Mouse (Mus musculus): Measurements from ENCODE around the gene Pnpla1. TPM values are rescaled to one million over a fixed set of nuclear protein-coding genes. Genes with fewer than 3 reads are reported as not detected.

The Pnpla1 gene
- polyA plus RNA-seq, 1 experiment from 2014 or later, result not detected

- Histone ChIP-seq H3K36me3 (no peaks in the 10 kb centered on the region), H3K4me2 (no peak overlapping the region), H3K9me3 (no peaks in the 10 kb centered on the region), H3K27ac (no peak overlapping the region), H3K4me3 (no peak overlapping the region), H3K4me1 (replicated peaks) (0 out of 2 replicates have a peak, but pooled peaks cover 10% of the 10 kb centered on the region), H3K27me3 (no peaks in the 10 kb centered on the region), H3K9ac (no peak overlapping the region)
- 86% methylated on average over 5 of the region's 5 CpGs for WGBS
- ATAC-seq (ENCODE audit: low FRiP score), result no peak
These were observed 39.6 kb downstream of the Pnpla1 start for GRCm38 (mm10) chr17:28897817-28898216.

- Histone ChIP-seq H3K4me1 (replicated peaks) (0 out of 2 replicates have a peak, but pooled peaks cover 10% of the 10 kb centered on the region), H3K9me3 (no peaks in the 10 kb centered on the region), H3K9ac (no peak overlapping the region), H3K4me3 (no peak overlapping the region), H3K27me3 (no peaks in the 10 kb centered on the region), H3K4me2 (no peak overlapping the region), H3K27ac (no peak overlapping the region), H3K36me3 (no peaks in the 10 kb centered on the region)
- 69% methylated on average over 5 of the region's 5 CpGs for WGBS
- no peak for ATAC-seq (ENCODE audit: low FRiP score)
These were observed 40.0 kb downstream of the Pnpla1 start for GRCm38 (mm10) chr17:28898249-28898648.

GRCm38 (mm10) chr17:28899427-28899826 is 41.2 kb downstream of the Pnpla1 start:
- no peak for ATAC-seq (ENCODE audit: low FRiP score)
- Histone ChIP-seq H3K4me2 (no peak overlapping the region), H3K9ac (no peak overlapping the region), H3K4me3 (no peak overlapping the region), H3K36me3 (no peaks in the 10 kb centered on the region), H3K4me1 (replicated peaks) (peaks cover 13% of the 10 kb centered on the region), H3K27me3 (no peaks in the 10 kb centered on the region), H3K9me3 (no peaks in the 10 kb centered on the region), H3K27ac (no peak overlapping the region; the same call in 1 of the 2 replicates)
- WGBS, result 81% methylated on average over 19 of the region's 19 CpGs

GRCm38 (mm10) chr17:28901559-28901958 is 43.3 kb downstream of the Pnpla1 start:
- no peaks in the 10 kb centered on the region for H3K36me3 ChIP-seq
- 73% methylated on average over 4 of the region's 4 CpGs for WGBS
- H3K27me3 ChIP-seq, result no peaks in the 10 kb centered on the region
- no peak overlapping the region for H3K4me2 ChIP-seq
- H3K27ac ChIP-seq, result no peak overlapping the region
- H3K9ac ChIP-seq, result no peak overlapping the region
- no peaks in the 10 kb centered on the region for H3K9me3 ChIP-seq
- H3K4me1 ChIP-seq (replicated peaks), result peaks cover 24% of the 10 kb centered on the region
- no peak for ATAC-seq (ENCODE audit: low FRiP score)
- H3K4me3 ChIP-seq, result no peak overlapping the region

- Histone ChIP-seq H3K36me3 (no peaks in the 10 kb centered on the region), H3K9ac (peak overlapping the region; percentile 40), H3K27ac (peak overlapping the region; percentile 82), H3K4me3 (no peak overlapping the region), H3K4me1 (replicated peaks) (peaks cover 21% of the 10 kb centered on the region), H3K4me2 (peak overlapping the region; percentile 1; the same call in 1 of the 2 replicates), H3K9me3 (no peaks in the 10 kb centered on the region), H3K27me3 (peaks cover 15% of the 10 kb centered on the region)
- WGBS, result 29% methylated on average over 23 of the region's 23 CpGs
- ATAC-seq (ENCODE audit: low FRiP score), result peak; percentile 86
These were observed 46.5 kb downstream of the Pnpla1 start for GRCm38 (mm10) chr17:28904546-28905376.

- no peak for ATAC-seq (ENCODE audit: low FRiP score)
- H3K4me2 ChIP-seq, result no peak overlapping the region
- peak overlapping the region; percentile 82 for H3K27ac ChIP-seq
- no peaks in the 10 kb centered on the region for H3K9me3 ChIP-seq
- peaks cover 21% of the 10 kb centered on the region for H3K4me1 ChIP-seq (replicated peaks)
- no peaks in the 10 kb centered on the region for H3K36me3 ChIP-seq
- no peak overlapping the region for H3K4me3 ChIP-seq
- peak overlapping the region; percentile 40 for H3K9ac ChIP-seq
- H3K27me3 ChIP-seq, result peaks cover 22% of the 10 kb centered on the region
- 74% methylated on average over 13 of the region's 13 CpGs for WGBS
These were observed 47.2 kb downstream of the Pnpla1 start for GRCm38 (mm10) chr17:28905377-28905916.

- 69% methylated on average over 7 of the region's 7 CpGs for WGBS
- Histone ChIP-seq H3K27me3 (peaks cover 24% of the 10 kb centered on the region), H3K4me2 (no peak overlapping the region), H3K9me3 (no peaks in the 10 kb centered on the region), H3K27ac (no peak overlapping the region), H3K36me3 (no peaks in the 10 kb centered on the region), H3K9ac (no peak overlapping the region), H3K4me3 (no peak overlapping the region), H3K4me1 (replicated peaks) (peaks cover 21% of the 10 kb centered on the region)
- ATAC-seq (ENCODE audit: low FRiP score), result no peak
These were observed 49.7 kb downstream of the Pnpla1 start for GRCm38 (mm10) chr17:28907959-28908358.

- H3K27ac ChIP-seq, result no peak overlapping the region
- H3K4me1 ChIP-seq (replicated peaks), result peaks cover 18% of the 10 kb centered on the region
- H3K27me3 ChIP-seq, result peaks cover 24% of the 10 kb centered on the region
- peak overlapping the region; percentile 14; the same call in 1 of the 2 replicates for H3K4me3 ChIP-seq
- 12% methylated on average over 29 of the region's 29 CpGs for WGBS
- ATAC-seq (ENCODE audit: low FRiP score), result no peak
- H3K4me2 ChIP-seq, result peak overlapping the region; percentile 41
- no peaks in the 10 kb centered on the region for H3K9me3 ChIP-seq
- peak overlapping the region; percentile 53; the same call in 1 of the 2 replicates for H3K9ac ChIP-seq
- H3K36me3 ChIP-seq, result no peaks in the 10 kb centered on the region
These were observed 51.2 kb downstream of the Pnpla1 start for GRCm38 (mm10) chr17:28909252-28909941.

GRCm38 (mm10) chr17:28910139-28910538 is 51.9 kb downstream of the Pnpla1 start:
- H3K4me3 ChIP-seq, result no peak overlapping the region
- peaks cover 11% of the 10 kb centered on the region for H3K4me1 ChIP-seq (replicated peaks)
- no peak overlapping the region for H3K27ac ChIP-seq
- no peak overlapping the region for H3K9ac ChIP-seq
- no peaks in the 10 kb centered on the region for H3K9me3 ChIP-seq
- H3K4me2 ChIP-seq, result no peak overlapping the region
- H3K36me3 ChIP-seq, result no peaks in the 10 kb centered on the region
- 28% methylated on average over 7 of the region's 7 CpGs for WGBS
- ATAC-seq (ENCODE audit: low FRiP score), result no peak
- H3K27me3 ChIP-seq, result peaks cover 24% of the 10 kb centered on the region

- Histone ChIP-seq H3K9ac (no peak overlapping the region), H3K4me3 (no peak overlapping the region), H3K4me2 (no peak overlapping the region), H3K27me3 (peaks cover 24% of the 10 kb centered on the region), H3K4me1 (replicated peaks) (peaks cover 7% of the 10 kb centered on the region), H3K9me3 (no peaks in the 10 kb centered on the region), H3K36me3 (no peaks in the 10 kb centered on the region), H3K27ac (no peak overlapping the region)
- WGBS, result 84% methylated on average over 5 of the region's 5 CpGs
- ATAC-seq (ENCODE audit: low FRiP score), result no peak
These were observed 55.0 kb downstream of the Pnpla1 start for GRCm38 (mm10) chr17:28913200-28913599.

GRCm38 (mm10) chr17:28913940-28914339 is 55.7 kb downstream of the Pnpla1 start:
- Histone ChIP-seq H3K9ac (no peak overlapping the region), H3K27ac (no peak overlapping the region), H3K36me3 (no peaks in the 10 kb centered on the region), H3K27me3 (peaks cover 17% of the 10 kb centered on the region), H3K4me3 (no peak overlapping the region), H3K4me1 (replicated peaks) (peaks cover 7% of the 10 kb centered on the region), H3K9me3 (no peaks in the 10 kb centered on the region), H3K4me2 (no peak overlapping the region)
- 83% methylated on average over 6 of the region's 6 CpGs for WGBS
- ATAC-seq (ENCODE audit: low FRiP score), result no peak

- H3K9ac ChIP-seq, result no peak within 1 kb of the TSS
- H3K27ac ChIP-seq, result no peak within 1 kb of the TSS
- H3K4me1 ChIP-seq (replicated peaks), result no peaks in the 10 kb centered on the region
- H3K27me3 ChIP-seq, result peaks cover 5% of the 10 kb centered on the region
- ATAC-seq (ENCODE audit: low FRiP score), result no peak
- 67% methylated on average over 12 of the region's 12 CpGs for WGBS
- no peaks in the 10 kb centered on the region for H3K9me3 ChIP-seq
- H3K36me3 ChIP-seq, result no peaks in the 10 kb centered on the region
- H3K4me2 ChIP-seq, result no peak within 1 kb of the TSS
- H3K4me3 ChIP-seq, result no peak within 1 kb of the TSS
These were observed 56.9 kb downstream of the Pnpla1 start, which contains the start of gene 4930539E08Rik for GRCm38 (mm10) chr17:28915060-28915628. 4930539E08Rik (minus strand) TSS chr17:28915324.
